Mouse (Mus musculus): ENCODE data around the gene Syt5. TPM values are rescaled to one million over a fixed set of nuclear protein-coding genes. Genes with fewer than 3 reads are reported as not detected.
"Not testable (repeated sequence)": the region's sequence is repeated elsewhere in the genome, so short reads cannot be mapped to it uniquely, and the experiment has no call there.

Gene Syt5
- polyA plus RNA-seq, 1 experiment from 2014 or later: 4.8 TPM

- H3K27me3 ChIP-seq: no peaks in the 10 kb centered on the region
- no peak overlapping the region for H3K9ac ChIP-seq
- no peak overlapping the region for H3K4me2 ChIP-seq
- peaks cover under 1% of the 10 kb centered on the region for H3K4me1 ChIP-seq
- no peaks in the 10 kb centered on the region for H3K36me3 ChIP-seq
- H3K4me3 ChIP-seq: no peak overlapping the region
- no peak for ATAC-seq (ENCODE audit: borderline replicate concordance, extremely low read depth, low FRiP score, low TSS enrichment)
- no peaks in the 10 kb centered on the region for H3K9me3 ChIP-seq
- 46% methylated on average over 4 of the region's 4 CpGs for WGBS
- no peak overlapping the region for H3K27ac ChIP-seq
Observed at GRCm38 (mm10) chr7:4537181-4537580, 10.2 kb downstream of the Syt5 start.

GRCm38 (mm10) chr7:4536369-4536768, 11.0 kb downstream of the Syt5 start:
- H3K36me3 ChIP-seq: no peaks in the 10 kb centered on the region
- H3K27me3 ChIP-seq: no peaks in the 10 kb centered on the region
- H3K9ac ChIP-seq: no peak overlapping the region
- H3K9me3 ChIP-seq: no peaks in the 10 kb centered on the region
- H3K4me2 ChIP-seq: no peak overlapping the region
- peaks cover 4% of the 10 kb centered on the region for H3K4me1 ChIP-seq
- ATAC-seq (ENCODE audit: borderline replicate concordance, extremely low read depth, low FRiP score, low TSS enrichment): no peak
- no peak overlapping the region for H3K4me3 ChIP-seq
- 93% methylated on average over 4 of the region's 4 CpGs for WGBS
- no peak overlapping the region for H3K27ac ChIP-seq

- no peak within 1 kb of the TSS for H3K27ac ChIP-seq
- peak within 1 kb of the TSS; percentile 33 for H3K9ac ChIP-seq
- peak within 1 kb of the TSS; percentile 66 for H3K4me2 ChIP-seq
- WGBS: 5% methylated on average over 28 of the region's 28 CpGs
- no peaks in the 10 kb centered on the region for H3K36me3 ChIP-seq
- peak within 1 kb of the TSS; percentile 42 for H3K4me3 ChIP-seq
- peak; percentile 89; the same call in 1 of the 2 replicates for ATAC-seq (ENCODE audit: borderline replicate concordance, extremely low read depth, low FRiP score, low TSS enrichment)
- peaks cover 4% of the 10 kb centered on the region for H3K4me1 ChIP-seq
- H3K9me3 ChIP-seq: no peaks in the 10 kb centered on the region
- H3K27me3 ChIP-seq: no peaks in the 10 kb centered on the region
Observed at GRCm38 (mm10) chr7:4532005-4532729, 15.2 kb downstream of the Syt5 start, which contains the start of gene Dnaaf3. Gene Dnaaf3 (minus strand): TSS chr7:4532453.

- H3K36me3 ChIP-seq; ATAC-seq (ENCODE audit: borderline replicate concordance, extremely low read depth, low FRiP score, low TSS enrichment); H3K27me3 ChIP-seq; H3K9ac ChIP-seq; H3K4me3 ChIP-seq; H3K9me3 ChIP-seq; H3K27ac ChIP-seq; H3K4me2 ChIP-seq: not testable (repeated sequence)
- H3K4me1 ChIP-seq: peaks cover 15% of the 10 kb centered on the region
- 32% methylated on average over 8 of the region's 8 CpGs for WGBS
Observed at GRCm38 (mm10) chr7:4530166-4530565, 17.2 kb downstream of the Syt5 start.

GRCm38 (mm10) chr7:4527302-4527689, 20.0 kb downstream of the Syt5 start:
- 46% methylated on average over 18 of the region's 18 CpGs for WGBS
- no peaks in the 10 kb centered on the region for H3K36me3 ChIP-seq
- H3K4me3 ChIP-seq: no peak overlapping the region
- ATAC-seq (ENCODE audit: borderline replicate concordance, extremely low read depth, low FRiP score, low TSS enrichment): no peak
- H3K9ac ChIP-seq: no peak overlapping the region
- H3K4me2 ChIP-seq: peak overlapping the region; percentile 76; the same call in 1 of the 2 replicates
- no peak overlapping the region for H3K27ac ChIP-seq
- H3K4me1 ChIP-seq: peaks cover 15% of the 10 kb centered on the region
- no peaks in the 10 kb centered on the region for H3K9me3 ChIP-seq
- no peaks in the 10 kb centered on the region for H3K27me3 ChIP-seq

GRCm38 (mm10) chr7:4526341-4527301, 20.7 kb downstream of the Syt5 start:
- peak; percentile 93 for ATAC-seq (ENCODE audit: borderline replicate concordance, extremely low read depth, low FRiP score, low TSS enrichment)
- Histone ChIP-seq H3K36me3 (no peaks in the 10 kb centered on the region), H3K4me2 (peak overlapping the region; percentile 76), H3K4me1 (peaks cover 11% of the 10 kb centered on the region), H3K9me3 (no peaks in the 10 kb centered on the region), H3K27ac (peak overlapping the region; percentile 53; the same call in 1 of the 2 replicates), H3K4me3 (peak overlapping the region; percentile 43), H3K27me3 (0 out of 2 replicates have a peak, but pooled peaks cover 3% of the 10 kb centered on the region), H3K9ac (peak overlapping the region; percentile 43)
- 24% methylated on average over 40 of the region's 40 CpGs for WGBS

- peak; percentile 8; the same call in 1 of the 2 replicates for ATAC-seq (ENCODE audit: borderline replicate concordance, extremely low read depth, low FRiP score, low TSS enrichment)
- 67% methylated on average over 15 of the region's 15 CpGs for WGBS
- H3K4me3 ChIP-seq, H3K9ac ChIP-seq, H3K27me3 ChIP-seq, H3K4me2 ChIP-seq, H3K36me3 ChIP-seq, H3K9me3 ChIP-seq, H3K27ac ChIP-seq: not testable (repeated sequence)
- H3K4me1 ChIP-seq: peaks cover 11% of the 10 kb centered on the region
Observed at GRCm38 (mm10) chr7:4524212-4524922, 23.0 kb downstream of the Syt5 start, which contains the start of gene Tnni3. Gene Tnni3 (minus strand): TSS chr7:4524229.

GRCm38 (mm10) chr7:4523205-4524130, 23.9 kb downstream of the Syt5 start:
- Histone ChIP-seq H3K36me3 (no peaks in the 10 kb centered on the region), H3K27me3 (0 out of 2 replicates have a peak, but pooled peaks cover 5% of the 10 kb centered on the region), H3K27ac (no peak overlapping the region), H3K4me2 (no peak overlapping the region), H3K4me3 (no peak overlapping the region), H3K9me3 (no peaks in the 10 kb centered on the region), H3K4me1 (peaks cover 11% of the 10 kb centered on the region), H3K9ac (no peak overlapping the region)
- WGBS: 87% methylated on average over 33 of the region's 33 CpGs
- ATAC-seq (ENCODE audit: borderline replicate concordance, extremely low read depth, low FRiP score, low TSS enrichment): no peak

GRCm38 (mm10) chr7:4522292-4522691, 25.0 kb downstream of the Syt5 start:
- no peak overlapping the region for H3K27ac ChIP-seq

GRCm38 (mm10) chr7:4521231-4522003, 25.9 kb downstream of the Syt5 start:
- Histone ChIP-seq H3K4me2 (peak overlapping the region; percentile 56), H3K9ac (no peak overlapping the region), H3K27me3 (0 out of 2 replicates have a peak, but pooled peaks cover 5% of the 10 kb centered on the region), H3K4me3 (peak overlapping the region; percentile 20), H3K4me1 (peaks cover 11% of the 10 kb centered on the region), H3K27ac (no peak overlapping the region), H3K9me3 (no peaks in the 10 kb centered on the region), H3K36me3 (no peaks in the 10 kb centered on the region)
- WGBS: 25% methylated on average over 32 of the region's 32 CpGs
- peak; percentile 19; the same call in 1 of the 2 replicates for ATAC-seq (ENCODE audit: borderline replicate concordance, extremely low read depth, low FRiP score, low TSS enrichment)

More at GRCm38 (mm10) chr7:4522292-4522691, 25.0 kb downstream of the Syt5 start:
- 69% methylated on average over 6 of the region's 6 CpGs for WGBS
- H3K9me3 ChIP-seq: no peaks in the 10 kb centered on the region
- no peak overlapping the region for H3K4me3 ChIP-seq
- no peaks in the 10 kb centered on the region for H3K36me3 ChIP-seq
- ATAC-seq (ENCODE audit: borderline replicate concordance, extremely low read depth, low FRiP score, low TSS enrichment): no peak
- H3K27me3 ChIP-seq: 0 out of 2 replicates have a peak, but pooled peaks cover 5% of the 10 kb centered on the region
- H3K4me1 ChIP-seq: peaks cover 14% of the 10 kb centered on the region
- no peak overlapping the region for H3K4me2 ChIP-seq
- no peak overlapping the region for H3K9ac ChIP-seq

Data from lung, embryonic 15.5 days (tissue).